Mouse (Mus musculus): ENCODE results near the gene Kdm4d.

DNA sequence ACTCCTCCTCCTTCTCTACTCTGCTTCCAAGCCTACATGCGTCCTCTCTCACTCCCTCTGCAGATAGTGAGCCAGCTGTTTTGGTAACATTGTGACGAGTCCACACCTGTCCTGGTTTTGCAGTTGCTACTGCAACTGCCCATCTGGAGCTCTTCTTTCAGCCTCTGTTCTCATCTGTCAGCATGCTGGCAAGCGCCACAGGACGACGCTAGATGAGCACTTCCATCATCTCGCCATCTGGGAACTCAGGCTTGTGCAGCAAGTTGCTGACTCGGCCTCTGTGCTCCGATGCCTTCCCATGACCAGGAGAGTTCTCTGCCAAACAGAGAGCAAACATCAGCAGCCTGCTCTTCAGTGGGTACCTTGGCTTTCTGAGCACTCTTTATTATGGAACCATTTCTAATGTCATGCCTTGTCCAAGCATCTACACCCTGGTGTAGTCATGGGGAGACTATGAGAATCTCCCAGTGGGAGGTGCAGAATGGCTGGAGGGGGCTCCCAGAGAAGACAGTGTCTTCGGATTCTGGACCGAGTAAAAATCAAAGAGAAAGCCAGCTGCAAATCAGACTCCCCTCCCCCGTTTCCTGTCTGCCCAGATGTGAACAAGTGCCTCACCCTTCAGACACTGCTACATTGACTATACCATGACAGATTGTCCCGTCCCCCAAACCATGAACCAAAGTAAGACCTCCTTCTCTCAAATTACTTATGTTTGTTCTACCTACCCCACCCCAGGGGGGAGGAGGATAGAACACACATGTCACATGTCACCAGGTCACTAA lies 47.5 kb upstream of the Kdm4d start:
- no peak for TF ChIP-seq MYOG (IDR thresholded peaks at IDR 0.05; ENCODE audit: control insufficient read depth, extremely low read depth, insufficient read length)
- no peak for TF ChIP-seq CEBPB (IDR thresholded peaks at IDR 0.05; ENCODE audit: low read depth)
- no peak for TF ChIP-seq MAX (IDR thresholded peaks at IDR 0.05)
- TF ChIP-seq CTCF (IDR thresholded peaks at IDR 0.05; ENCODE audit: control insufficient read depth, insufficient read depth, insufficient read length) = no peak
- no peak for TF ChIP-seq USF1 (IDR thresholded peaks at IDR 0.05; ENCODE audit: low read depth)
- TF ChIP-seq FOSL1 (IDR thresholded peaks at IDR 0.05; ENCODE audit: insufficient read depth, low read length, poor library complexity, severe bottlenecking) = no peak
- TF ChIP-seq MYOD1 (IDR thresholded peaks at IDR 0.05; ENCODE audit: control insufficient read depth, insufficient read length, low read depth) = no peak
